Mouse (Mus musculus): Measurements from ENCODE around the gene Mrpl58.

Gene Mrpl58

DNA sequence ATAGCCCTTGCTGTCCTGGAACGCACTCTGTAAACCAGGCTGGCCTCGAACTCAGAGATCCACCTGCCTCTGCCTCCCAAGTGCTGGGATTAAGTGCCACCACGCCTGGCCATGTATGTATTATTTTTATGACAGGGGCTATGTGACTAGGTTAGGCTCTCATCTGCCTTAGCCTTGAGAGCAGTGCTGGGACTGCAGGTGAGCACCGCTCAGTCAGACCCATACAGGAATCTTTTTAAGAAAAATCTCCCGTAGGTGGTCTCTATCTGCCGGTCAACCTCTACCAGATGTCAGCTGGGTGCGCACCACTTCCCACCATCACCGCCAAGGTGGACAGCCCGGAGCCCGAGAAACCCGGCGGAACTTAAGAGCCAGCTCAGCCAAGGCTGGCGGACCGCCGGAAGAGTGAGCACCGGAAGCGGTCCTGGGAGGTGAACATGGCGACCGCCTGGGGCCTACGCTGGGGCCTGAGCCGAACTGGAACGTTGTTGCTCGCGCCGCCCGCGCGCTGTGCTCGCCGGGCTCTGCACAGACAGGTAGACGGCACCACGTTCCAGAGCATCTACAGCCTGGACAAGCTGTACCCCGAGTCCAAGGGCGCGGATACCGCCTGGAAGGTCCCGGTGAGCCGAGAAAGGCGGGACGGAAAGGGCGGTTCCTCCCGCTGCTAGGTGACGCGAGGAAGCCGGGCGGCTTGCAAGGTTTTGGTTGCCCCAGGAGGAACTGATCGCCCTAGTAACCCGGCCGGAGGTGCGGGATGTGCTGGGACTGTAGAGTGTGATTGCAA is at the start of gene Mrpl58:
Gene Mrpl58 (plus strand): TSS at position 415 of the 787 bp plus-strand sequence.
- peak; percentile 89 for DNase-seq (ENCODE audit: low read depth)

DNA sequence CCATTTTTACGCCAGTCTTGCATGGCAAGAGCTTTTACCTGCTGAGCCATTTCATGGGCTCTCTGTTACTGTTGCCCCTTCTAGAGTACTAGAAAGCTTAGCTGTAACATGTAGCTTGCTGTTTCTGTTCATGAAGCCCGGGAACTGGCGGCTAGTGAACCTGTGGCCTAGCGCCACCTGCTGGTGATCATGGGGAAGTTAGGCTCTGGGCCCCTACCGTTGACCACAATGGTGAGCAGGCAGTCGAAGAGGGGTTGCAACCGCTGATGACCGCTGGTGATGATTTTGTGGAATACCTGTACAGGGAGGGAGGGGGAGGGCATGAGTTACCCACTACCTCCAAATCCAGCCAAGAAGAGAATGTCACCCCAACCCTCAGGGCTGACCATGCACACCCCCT is 49.4 kb upstream of the Mrpl58 start:
- peak; percentile 81 for DNase-seq (ENCODE audit: low read depth)

DNA sequence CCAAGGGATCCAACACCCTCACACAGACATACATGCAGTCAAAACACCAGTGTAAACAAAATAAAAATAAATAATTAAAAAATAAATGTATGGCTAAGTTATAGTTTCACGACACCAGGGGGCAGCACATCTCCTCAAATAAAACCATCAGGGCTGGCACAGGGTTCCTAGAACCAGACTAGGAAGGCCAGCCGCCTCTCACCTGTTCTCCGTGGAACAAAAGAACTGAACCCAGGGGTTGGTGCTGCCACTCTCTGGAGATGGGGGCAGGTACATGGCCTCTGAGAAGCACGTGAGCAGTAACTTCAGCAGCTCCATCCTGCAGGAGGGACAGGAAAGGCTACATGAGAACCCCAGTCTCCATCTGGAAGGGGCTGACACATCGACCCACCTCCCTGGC is 45.1 kb upstream of the Mrpl58 start:
- DNase-seq (ENCODE audit: low read depth): peak; percentile 75

GRCm38 (mm10) chr11:115359293-115359692 is 44.3 kb upstream of the Mrpl58 start:
- DNase-seq (ENCODE audit: low read depth): no peak

- DNase-seq (ENCODE audit: low read depth): peak; percentile 24
These were observed 43.8 kb upstream of the Mrpl58 start for GRCm38 (mm10) chr11:115359726-115360125.

DNA sequence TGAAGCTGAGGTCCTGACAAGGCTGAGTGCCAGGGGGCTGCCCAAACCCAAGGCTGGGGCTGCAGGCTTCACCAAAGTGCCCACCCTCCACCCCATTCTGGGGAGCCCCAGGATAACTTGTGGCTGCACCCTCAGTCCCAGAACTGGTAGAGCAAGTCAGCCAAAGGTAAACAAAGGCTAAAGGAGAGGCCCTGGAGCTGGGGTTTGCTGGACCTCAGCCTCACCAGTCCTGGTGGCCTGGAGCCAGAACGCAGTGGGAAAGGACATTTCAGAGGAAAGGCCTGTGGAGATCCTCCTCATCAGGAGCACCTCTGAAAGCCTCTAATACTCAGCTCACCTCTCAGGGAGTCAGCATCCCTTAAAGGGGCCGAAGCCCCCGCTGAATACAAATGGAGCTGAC is 39.4 kb upstream of the Mrpl58 start:
- no peak for DNase-seq (ENCODE audit: low read depth)

GRCm38 (mm10) chr11:115366039-115366705 is 37.4 kb upstream of the Mrpl58 start:
- DNase-seq (ENCODE audit: low read depth): peak; percentile 26

- no peak for DNase-seq (ENCODE audit: low read depth)
These were observed 36.7 kb upstream of the Mrpl58 start for GRCm38 (mm10) chr11:115366706-115367394.

DNA sequence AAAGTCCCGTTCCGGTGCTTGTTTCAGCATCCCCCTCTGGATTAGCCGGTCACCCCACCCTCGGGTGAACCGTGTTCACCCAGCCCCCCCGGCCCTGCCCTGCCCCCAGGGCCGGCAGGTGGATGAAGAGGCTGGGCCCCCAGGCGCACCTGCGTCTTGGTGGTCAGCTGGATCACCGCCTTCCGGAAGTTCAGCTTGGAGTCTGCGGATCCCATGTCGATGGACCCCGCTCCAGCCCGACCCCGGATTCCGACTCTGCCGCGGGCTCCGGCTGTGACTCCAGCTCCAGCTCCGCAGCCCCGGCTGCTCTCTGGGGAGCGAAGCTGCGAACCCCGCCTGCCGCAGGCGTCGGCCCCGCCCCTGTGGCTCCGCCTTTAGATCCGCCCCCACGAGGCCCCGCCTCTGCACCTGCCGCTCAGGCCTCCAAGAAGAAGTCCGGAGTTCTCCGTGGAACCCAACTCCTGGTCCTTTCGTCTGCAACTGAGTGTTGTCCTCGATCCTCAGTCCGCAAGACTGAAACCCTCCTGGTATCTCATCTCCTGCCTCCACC is 36.1 kb upstream of the Mrpl58 start, which contains the start of gene Hid1:
Gene Hid1 (minus strand): TSS at position 362 of the 550 bp plus-strand sequence.
- no peak for DNase-seq (ENCODE audit: low read depth)

GRCm38 (mm10) chr11:115370368-115370767 is 33.2 kb upstream of the Mrpl58 start:
- DNase-seq (ENCODE audit: low read depth): no peak

DNA sequence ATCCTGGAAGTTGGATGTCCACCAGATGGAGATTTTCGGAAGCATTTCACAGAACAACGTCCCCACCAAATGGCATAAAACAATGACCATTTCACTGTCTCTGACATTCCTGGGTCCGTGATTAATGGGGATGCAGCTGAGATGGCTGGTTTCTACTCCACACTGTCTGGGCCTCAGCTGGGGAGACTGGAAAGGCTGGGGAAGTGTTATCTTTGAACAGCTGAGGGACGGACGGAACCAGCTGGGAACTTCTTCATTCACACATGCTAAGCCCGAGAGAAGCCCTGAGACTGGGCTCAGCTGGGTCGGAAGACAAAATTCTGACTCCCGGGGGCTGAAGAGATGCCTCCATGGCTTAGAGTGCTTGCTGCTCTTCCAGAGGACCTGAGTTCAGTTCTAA is 32.2 kb upstream of the Mrpl58 start:
- DNase-seq (ENCODE audit: low read depth): no peak

DNA sequence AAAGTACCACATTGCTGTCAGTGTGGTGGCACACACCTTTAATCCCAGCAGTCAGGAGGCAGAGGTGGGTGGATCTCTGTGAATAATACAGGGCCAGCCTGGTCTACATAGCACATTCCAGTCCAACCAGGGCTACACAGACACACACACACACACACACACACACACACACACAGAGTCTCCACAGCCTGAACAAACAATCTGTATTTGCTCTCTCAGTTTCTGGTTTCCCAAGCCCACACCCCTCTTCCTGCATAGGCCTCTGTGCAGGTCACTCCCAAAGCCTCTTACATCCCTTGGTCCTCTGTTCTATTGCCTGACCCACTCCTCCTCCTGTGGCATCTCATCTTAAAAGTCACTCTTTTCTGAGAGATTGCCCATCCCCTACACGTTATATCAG is 31.5 kb upstream of the Mrpl58 start:
- no peak for DNase-seq (ENCODE audit: low read depth)

- DNase-seq (ENCODE audit: low read depth): no peak
These were observed 30.8 kb upstream of the Mrpl58 start for GRCm38 (mm10) chr11:115372737-115373136.

DNA sequence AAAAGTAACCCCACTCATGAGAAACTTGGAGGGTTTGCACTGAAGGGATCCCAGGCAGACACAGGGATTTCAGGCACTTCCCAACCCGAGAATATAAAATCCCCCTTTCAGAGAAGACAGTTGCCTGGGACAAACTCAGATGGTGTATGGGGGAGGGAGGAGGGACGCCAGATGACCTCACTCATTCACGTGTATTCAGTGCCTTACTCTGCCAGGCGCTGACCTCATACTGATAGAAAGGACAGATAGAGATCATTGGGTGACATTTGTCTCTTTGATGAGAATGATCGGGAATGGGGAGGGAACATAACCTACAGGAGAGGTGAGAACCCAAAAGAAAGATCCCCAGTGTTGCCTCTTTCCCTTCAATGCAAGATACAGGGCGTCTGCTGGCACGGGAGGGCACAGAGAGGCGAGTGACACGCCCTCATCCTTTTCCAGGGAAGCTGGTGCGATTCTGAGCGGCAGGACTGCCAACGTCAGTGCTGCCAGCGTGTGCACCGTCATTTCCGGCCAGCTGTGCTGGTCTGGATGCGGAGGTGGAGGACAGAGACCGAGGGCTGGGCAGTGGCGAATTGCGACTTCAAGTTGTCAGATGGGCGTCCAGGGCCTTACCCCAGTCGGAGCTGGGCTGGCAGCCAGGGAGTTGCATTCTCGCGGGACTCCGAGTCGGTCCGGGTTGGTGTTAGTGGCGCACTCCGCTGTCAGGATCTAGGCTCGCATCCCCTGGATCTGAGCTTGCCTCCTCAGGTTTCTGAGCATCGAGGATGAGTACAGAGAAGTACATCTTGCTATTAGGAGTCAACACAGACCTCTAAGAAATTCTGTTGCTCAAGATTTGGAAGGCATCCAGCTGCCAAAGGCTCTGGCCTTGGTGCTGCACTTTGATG is 29.5 kb upstream of the Mrpl58 start:
- DNase-seq (ENCODE audit: low read depth): peak; percentile 51

DNA sequence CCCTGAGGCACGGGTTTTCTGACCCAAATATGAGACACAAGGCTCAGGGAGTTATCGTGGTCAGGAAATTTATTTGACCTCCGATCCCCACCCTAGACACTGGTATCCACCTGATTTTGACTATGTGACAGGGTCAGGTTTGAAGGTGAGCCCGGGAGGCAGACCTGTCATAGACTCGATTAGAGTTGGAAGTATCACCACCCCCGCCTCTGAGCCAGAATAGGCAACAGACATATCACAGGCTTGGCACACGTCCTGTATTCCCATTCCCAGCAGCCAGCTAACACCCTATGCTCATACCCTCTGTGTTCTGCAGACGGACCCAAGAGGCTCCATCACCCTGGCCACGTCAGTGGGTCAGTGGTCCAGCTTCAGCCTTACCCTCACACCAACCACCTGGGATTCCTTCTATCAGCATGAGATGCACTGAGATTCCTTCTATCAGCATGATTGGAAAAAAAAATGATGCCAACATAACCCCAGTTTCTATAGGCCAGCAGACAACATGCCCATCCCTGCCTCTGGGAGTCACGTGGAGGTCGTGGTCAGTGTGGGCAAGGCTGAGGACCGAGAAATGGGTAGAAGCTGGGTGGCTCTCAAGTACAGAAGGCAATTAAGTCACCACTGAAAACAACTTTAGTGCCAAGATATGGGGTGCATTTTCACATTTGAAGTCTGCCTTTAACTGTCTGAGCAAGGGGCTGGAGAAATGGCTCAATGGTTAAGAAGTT is 28.7 kb upstream of the Mrpl58 start:
- no peak for DNase-seq (ENCODE audit: low read depth)

DNA sequence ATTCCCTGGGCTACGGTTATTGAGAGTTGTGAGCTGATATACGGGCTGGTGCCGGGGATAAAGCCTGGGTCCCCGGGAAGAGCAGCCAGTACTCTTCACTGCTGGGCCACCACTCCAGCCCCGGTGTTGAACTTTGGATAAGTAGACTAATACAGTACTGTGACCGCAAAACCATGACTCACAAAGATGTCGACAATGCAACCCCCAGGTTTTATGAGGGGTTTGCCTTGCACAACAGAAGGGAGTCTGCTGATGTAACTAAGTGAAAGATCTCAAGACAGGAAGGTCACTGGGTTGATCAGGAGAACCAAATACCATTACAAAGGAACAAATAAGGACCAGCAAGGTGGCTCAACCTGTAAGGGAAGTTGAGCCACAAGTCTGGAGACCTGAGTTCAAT is 26.8 kb upstream of the Mrpl58 start:
- peak; percentile 80 for DNase-seq (ENCODE audit: low read depth)

DNA sequence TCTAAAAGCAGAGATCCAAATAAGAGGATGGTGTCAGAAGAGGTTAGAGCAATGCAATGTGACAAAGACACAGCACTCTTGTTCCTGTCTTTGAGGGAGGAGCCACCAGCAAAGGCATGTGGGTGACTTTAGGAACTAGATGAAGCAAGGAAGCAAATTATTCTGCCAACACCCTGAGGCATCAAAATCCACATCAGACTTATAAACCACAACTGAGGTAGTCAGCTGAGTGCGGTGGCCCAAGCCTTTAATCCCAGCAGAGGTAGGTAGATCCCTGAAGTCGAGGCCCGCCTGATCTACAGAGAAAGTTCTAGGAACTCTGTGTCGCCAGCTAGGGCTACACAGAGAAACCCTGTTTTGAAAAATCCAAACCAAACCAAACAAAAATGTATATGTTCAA is 26.3 kb upstream of the Mrpl58 start:
- peak; percentile 24 for DNase-seq (ENCODE audit: low read depth)

DNA sequence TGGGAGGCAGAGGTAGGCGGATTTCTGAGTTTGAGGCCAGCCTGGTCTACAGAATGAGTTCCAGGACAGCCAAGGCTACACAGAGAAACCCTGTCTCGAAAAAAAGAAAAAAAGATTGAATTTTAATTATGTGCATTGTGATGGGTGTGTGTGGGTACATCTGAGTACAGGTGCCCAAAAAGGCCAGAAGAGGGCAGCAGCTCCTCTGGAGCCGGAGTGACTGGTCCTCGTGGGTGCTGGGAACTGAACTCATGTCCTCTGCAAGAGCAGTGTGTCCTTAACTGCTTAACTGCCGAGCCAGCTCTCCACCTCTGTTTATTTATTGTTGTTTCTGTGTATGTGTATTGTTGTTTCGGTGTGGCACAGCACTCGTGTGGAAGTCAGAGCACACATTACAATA is 25.7 kb upstream of the Mrpl58 start:
- no peak for DNase-seq (ENCODE audit: low read depth)

DNA sequence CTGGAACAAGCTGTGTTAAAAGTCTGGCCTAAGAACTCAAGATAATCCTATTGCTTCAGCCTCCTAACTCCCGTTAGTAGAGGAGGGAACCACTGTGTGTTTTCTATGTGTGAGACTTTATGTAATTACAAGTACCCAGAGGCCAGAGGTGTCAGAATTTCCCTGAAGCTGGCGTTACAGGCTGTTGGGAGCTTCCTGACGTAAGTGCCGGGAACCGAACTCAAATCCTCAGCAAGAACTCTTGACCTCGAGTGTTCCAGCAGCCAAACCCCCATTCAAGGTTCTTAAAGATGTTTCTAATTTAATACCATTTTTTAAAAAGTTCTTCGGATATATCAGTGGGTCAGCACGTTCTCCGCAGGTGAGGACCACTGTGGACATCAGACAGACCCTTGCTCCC is 22.3 kb upstream of the Mrpl58 start:
- no peak for DNase-seq (ENCODE audit: low read depth)

DNA sequence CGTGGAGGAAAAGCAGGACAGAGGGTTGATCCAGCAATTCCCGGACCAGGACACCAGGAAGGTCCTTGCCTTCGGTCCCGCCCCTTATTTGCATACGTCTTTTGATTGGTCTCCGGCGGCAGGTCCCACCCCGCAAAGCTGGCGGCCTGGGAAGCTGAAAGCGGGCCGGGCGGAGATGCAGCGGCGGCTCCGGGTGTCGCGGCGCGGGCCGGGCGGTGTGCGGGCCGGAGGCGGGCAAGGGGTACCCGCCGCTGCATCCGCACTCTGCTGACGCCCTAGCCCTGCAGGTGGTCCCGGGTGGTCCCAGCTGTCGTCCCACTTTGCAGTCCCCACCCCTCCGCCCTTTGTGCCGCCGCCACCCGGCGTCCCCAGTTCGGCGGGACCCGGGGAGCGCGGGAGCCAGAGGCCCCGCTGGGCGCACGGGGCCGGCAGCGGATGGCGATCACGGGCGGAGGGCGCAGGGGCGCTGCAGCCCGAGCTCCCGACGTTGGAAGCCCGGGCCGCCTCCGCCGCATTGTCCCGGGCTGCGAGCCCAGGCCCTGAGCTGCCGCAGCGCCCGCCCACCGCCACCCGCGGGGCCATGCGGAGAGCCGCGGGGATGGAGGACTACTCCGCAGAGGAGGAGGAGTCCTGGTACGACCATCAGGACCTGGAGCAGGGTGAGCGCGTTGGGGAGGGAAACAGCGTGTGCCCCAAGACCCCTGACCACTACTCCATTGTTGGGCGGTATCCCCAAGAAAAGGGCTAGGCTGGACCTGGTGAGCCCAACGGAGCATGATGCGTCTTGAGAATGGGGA is 21.6 kb upstream of the Mrpl58 start, which contains the start of gene Cdr2l:
Gene Cdr2l (plus strand): TSS at position 174 of the 797 bp plus-strand sequence.
- no peak for DNase-seq (ENCODE audit: low read depth)

Measured in 416B (cell line).